Mouse (Mus musculus) heart, embryonic 11.5 days (tissue): Measurements from ENCODE around the gene Odr4. TPM values are rescaled to one million over a fixed set of nuclear protein-coding genes. Genes with fewer than 3 reads are reported as not detected.

Experiments
- ATAC-seq: fragments of 200-750 bp; cut with Nextera tagmentation; replicated peaks from 2 replicates; pipeline ENCODE4 v1.8.0; 2017; ENCODE audit warnings: moderate library complexity; ENCODE audit not compliant: insufficient number of reproducible peaks, low FRiP score, low TSS enrichment
- H3K27ac ChIP-seq: fragments of 300-500 bp; sonication (generic); 2 replicates; pipeline ENCODE4 v1.5.1; 2014; ENCODE audit warnings: mild to moderate bottlenecking, low read depth, low read length
- H3K27me3 ChIP-seq: fragments of 300-500 bp; sonication (generic); 2 replicates; pipeline ENCODE4 v1.6.1; 2014; ENCODE audit warnings: mild to moderate bottlenecking, low read length, mixed read lengths; ENCODE audit not compliant: control insufficient read depth, insufficient read depth
- H3K36me3 ChIP-seq: fragments of 300-500 bp; sonication (generic); 2 replicates; pipeline ENCODE4 v1.6.1; 2014; ENCODE audit warnings: mild to moderate bottlenecking, low read length, moderate library complexity, mixed read lengths; ENCODE audit not compliant: control insufficient read depth, insufficient read depth
- H3K4me1 ChIP-seq: fragments of 300-500 bp; sonication (generic); 2 replicates; pipeline ENCODE4 v1.6.1; 2014; ENCODE audit warnings: low read length; ENCODE audit not compliant: control insufficient read depth, insufficient read depth
- H3K4me2 ChIP-seq: fragments of 300-500 bp; sonication (generic); 2 replicates; pipeline ENCODE4 v1.6.1; 2014; ENCODE audit warnings: mild to moderate bottlenecking, moderate library complexity
- H3K4me3 ChIP-seq: fragments of 300-500 bp; sonication (generic); 2 replicates; pipeline ENCODE4 v1.5.1; 2014; ENCODE audit warnings: low read depth, low read length
- H3K9ac ChIP-seq: fragments of 300-500 bp; sonication (generic); 2 replicates; pipeline ENCODE4 v1.6.1; 2014; ENCODE audit warnings: mild to moderate bottlenecking, low read depth, low read length, moderate library complexity
- H3K9me3 ChIP-seq: fragments of 300-500 bp; sonication (generic); replicated peaks from 2 replicates; pipeline ENCODE4 v1.6.1; 2016; ENCODE audit warnings: low read length; ENCODE audit not compliant: control insufficient read depth
- WGBS: fragments of 180-500 bp; shearing (Covaris S2); extraction: QIAGEN DNeasy Blood & Tissue Kit; methylation state at CpG from one replicate; pipeline ENCODE4 v1.1.7; 2014; ENCODE audit not compliant: insufficient replicate concordance; 5-methylcytosine and 5-hydroxymethylcytosine counted together
- polyA plus RNA-seq: library from polyadenylated mRNA; unstranded; fragments of >200 nt; fragmentation: Nextera tagmentation; extraction: Ambion mirVana; gene quantifications from 2 replicates; pipeline ENCODE4 v1.2.1, GENCODE M21; 2014

Odr4 gene
- polyA plus RNA-seq, 1 experiment from 2014 or later: 35.3 TPM

GRCm38 (mm10) chr1:150384138-150384537 is 8.7 kb downstream of the Odr4 start:
- H3K36me3 ChIP-seq: peaks cover 6% of the 10 kb centered on the region; the same call in 1 of the 2 replicates
- ATAC-seq: no peak
- WGBS: 92% methylated on average over 4 of the region's 4 CpGs

DNA sequence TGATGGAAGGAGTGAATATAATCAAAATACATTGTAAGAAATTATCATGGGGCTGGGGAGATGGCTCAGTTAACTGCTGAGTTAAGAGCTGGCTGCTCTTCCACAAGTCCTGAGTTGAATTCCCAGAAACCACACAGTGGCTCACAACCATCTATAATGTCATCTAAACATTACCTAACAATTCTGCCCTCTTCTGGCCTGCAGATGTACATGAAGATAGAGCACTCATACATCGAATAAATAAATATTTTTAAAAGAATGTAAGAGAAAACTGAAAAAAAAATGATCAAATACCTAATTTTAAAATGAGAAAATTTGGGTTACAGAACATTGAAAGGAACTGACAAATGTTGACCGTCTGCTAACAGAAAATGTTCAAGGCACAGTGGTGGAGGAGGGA is 18.6 kb downstream of the Odr4 start:
- ATAC-seq: no peak
- Histone ChIP-seq H3K4me2 (no peak overlapping the region), H3K27ac (no peak overlapping the region), H3K27me3 (no peaks in the 10 kb centered on the region), H3K9ac (no peak overlapping the region), H3K9me3 (no peaks in the 10 kb centered on the region), H3K4me1 (no peaks in the 10 kb centered on the region), H3K4me3 (no peak overlapping the region), H3K36me3 (peaks cover 4% of the 10 kb centered on the region)
- 84% methylated on average over 2 of the region's 2 CpGs for WGBS

More at GRCm38 (mm10) chr1:150384138-150384537, 8.7 kb downstream of the Odr4 start:
- no peaks in the 10 kb centered on the region for H3K4me1 ChIP-seq
- H3K4me2 ChIP-seq: no peak overlapping the region
- no peak overlapping the region for H3K9ac ChIP-seq
- H3K27me3 ChIP-seq: no peaks in the 10 kb centered on the region
- H3K9me3 ChIP-seq: no peaks in the 10 kb centered on the region
- H3K27ac ChIP-seq: no peak overlapping the region
- H3K4me3 ChIP-seq: no peak overlapping the region

DNA sequence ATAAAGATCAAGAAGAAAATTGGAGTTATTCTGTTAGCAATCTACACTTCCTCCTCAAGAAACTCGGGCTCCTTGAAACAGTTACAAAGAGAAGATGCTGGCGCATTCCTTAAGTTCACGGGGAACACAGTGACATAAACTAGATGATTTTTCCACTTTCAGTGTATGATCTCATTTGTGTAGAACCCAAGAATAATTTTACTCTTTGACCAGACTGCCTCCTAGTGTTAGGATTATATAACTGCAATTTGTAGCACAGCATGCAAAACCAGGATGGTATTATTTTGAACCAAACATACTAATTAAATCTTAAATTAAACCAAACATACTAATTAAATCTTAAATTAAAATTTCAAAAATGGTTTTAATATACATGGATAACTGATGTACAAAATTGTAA is 20.0 kb downstream of the Odr4 start:
- Histone ChIP-seq H3K4me2 (no peak overlapping the region), H3K4me3 (no peak overlapping the region), H3K9ac (no peak overlapping the region), H3K9me3 (no peaks in the 10 kb centered on the region), H3K36me3 (no peaks in the 10 kb centered on the region), H3K27me3 (no peaks in the 10 kb centered on the region), H3K4me1 (no peaks in the 10 kb centered on the region), H3K27ac (no peak overlapping the region)
- 80% methylated on average over 3 of the region's 3 CpGs for WGBS
- ATAC-seq: no peak

DNA sequence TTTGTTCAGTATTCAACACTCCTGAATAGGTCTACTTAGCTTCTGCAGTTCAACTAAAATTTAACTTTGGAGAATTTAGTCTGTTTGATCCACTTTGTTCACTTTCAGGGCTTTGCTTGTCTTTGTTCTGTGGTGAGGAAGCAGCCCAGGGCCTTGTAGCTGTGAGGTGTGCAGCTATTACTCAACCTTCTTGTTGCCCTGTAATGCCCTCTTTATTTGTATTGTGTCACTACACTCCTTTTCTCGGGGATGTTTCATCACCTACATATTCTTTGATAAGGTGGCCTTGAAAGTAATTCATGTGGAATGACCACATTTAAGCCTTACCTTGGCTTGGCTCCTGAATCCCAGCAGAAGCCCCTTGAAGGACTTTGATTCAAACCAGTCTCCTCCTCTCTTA is 32.0 kb downstream of the Odr4 start:
- no peak overlapping the region for H3K4me2 ChIP-seq
- no peaks in the 10 kb centered on the region for H3K27me3 ChIP-seq
- peaks cover 12% of the 10 kb centered on the region for H3K36me3 ChIP-seq
- no peak overlapping the region for H3K27ac ChIP-seq
- no peak overlapping the region for H3K9ac ChIP-seq
- no peak overlapping the region for H3K4me3 ChIP-seq
- H3K4me1 ChIP-seq: no peaks in the 10 kb centered on the region
- ATAC-seq: no peak
- WGBS: 84% methylated on average over 1 of the region's 1 CpGs
- no peaks in the 10 kb centered on the region for H3K9me3 ChIP-seq

GRCm38 (mm10) chr1:150335111-150335510 is 57.8 kb downstream of the Odr4 start:
- no peaks in the 10 kb centered on the region for H3K4me1 ChIP-seq
- 57% methylated on average over 2 of the region's 2 CpGs for WGBS
- no peaks in the 10 kb centered on the region for H3K27me3 ChIP-seq

GRCm38 (mm10) chr1:150319205-150319604 is 73.7 kb downstream of the Odr4 start, which contains the start of gene Pdc:
TSS of gene Pdc (plus strand) at chr1:150319417.
- no peaks in the 10 kb centered on the region for H3K9me3 ChIP-seq
- no peaks in the 10 kb centered on the region for H3K27me3 ChIP-seq
- WGBS: 74% methylated on average over 1 of the region's 1 CpGs
- H3K4me2 ChIP-seq: no peak within 1 kb of the TSS
- H3K4me3 ChIP-seq: no peak within 1 kb of the TSS
- H3K9ac ChIP-seq: no peak within 1 kb of the TSS
- H3K27ac ChIP-seq: no peak within 1 kb of the TSS
- H3K36me3 ChIP-seq: no peaks in the 10 kb centered on the region
- no peak for ATAC-seq
- 0 out of 2 replicates have a peak, but pooled peaks cover 3% of the 10 kb centered on the region for H3K4me1 ChIP-seq

More at GRCm38 (mm10) chr1:150335111-150335510, 57.8 kb downstream of the Odr4 start:
- ATAC-seq: no peak
- Histone ChIP-seq H3K4me2 (no peak overlapping the region), H3K9me3 (no peaks in the 10 kb centered on the region), H3K4me3 (no peak overlapping the region), H3K36me3 (no peaks in the 10 kb centered on the region), H3K27ac (no peak overlapping the region), H3K9ac (no peak overlapping the region)

Other genes starting within 250 kb of the Odr4 start
- gene Pdc, start 73.7 kb downstream of the Odr4 start, polyA plus RNA-seq: not detected in 2 replicates
- gene Tpr, start 242 bp downstream of the Odr4 start, polyA plus RNA-seq: 127 and 163 TPM in 2 replicates
- 0.34 and 0.53 TPM in 2 replicates for gene Prg4, start 73.1 kb upstream of the Odr4 start, polyA plus RNA-seq